Mouse (Mus musculus): ENCODE data around the gene Tk1.

- TF ChIP-seq CTCF (IDR thresholded peaks at IDR 0.05 in 2 of 3, conservative IDR thresholded peaks at IDR 0.05 in 1 of 3; ENCODE audit: control insufficient read depth in 1 of 3, insufficient read depth in 1 of 3, low read depth in 2 of 3, low read length in 3 of 3, poor library complexity in 1 of 3, severe bottlenecking in 1 of 3) (no peak), MAX (IDR thresholded peaks at IDR 0.05; ENCODE audit: low read length) (no peak), MEF2A (IDR thresholded peaks at IDR 0.05; ENCODE audit: extremely low read depth, insufficient replicate concordance, low read depth, low read length, poor library complexity, severe bottlenecking) (no peak), USF1 (IDR thresholded peaks at IDR 0.05; ENCODE audit: low read depth, low read length) (no peak), POLR2AphosphoS5 (IDR thresholded peaks at IDR 0.05; ENCODE audit: borderline replicate concordance, low read depth, low read length) (no peak), POLR2A (IDR thresholded peaks at IDR 0.05; ENCODE audit: control insufficient read depth in 1 of 2, insufficient read depth in 1 of 2, low read depth in 1 of 2, low read length in 2 of 2, poor library complexity in 1 of 2) (no peak), ZKSCAN1 (IDR thresholded peaks at IDR 0.05; ENCODE audit: low read depth, low read length) (no peak), POLR2AphosphoS2 (IDR thresholded peaks at IDR 0.05; ENCODE audit: low read length) (no peak), UBTF (IDR thresholded peaks at IDR 0.05; ENCODE audit: borderline replicate concordance, insufficient read depth, low read depth, low read length) (no peak), EP300 (IDR thresholded peaks at IDR 0.05; ENCODE audit: low read depth in 1 of 2, low read length in 2 of 2) (no peak), GABPA (IDR thresholded peaks at IDR 0.05; ENCODE audit: low read depth, low read length) (no peak), TAL1 (IDR thresholded peaks at IDR 0.05; ENCODE audit: low read length) (no peak), TBP (IDR thresholded peaks at IDR 0.05; ENCODE audit: low read depth, low read length) (no peak), CHD1 (IDR thresholded peaks at IDR 0.05; ENCODE audit: low read depth, low read length) (no peak)
Measured at GRCm38 (mm10) chr11:117774925-117775324, 51.0 kb downstream of the Tk1 start.

Measured in MEL (cell line).